Mouse (Mus musculus): ENCODE data around the gene Ptprcap. TPM values are rescaled to one million over a fixed set of nuclear protein-coding genes. Genes with fewer than 3 reads are reported as not detected.

The Ptprcap gene
- total and polyA plus RNA-seq, 3 experiments = 67.9 to 75.7 TPM; not detected in 1

DNA sequence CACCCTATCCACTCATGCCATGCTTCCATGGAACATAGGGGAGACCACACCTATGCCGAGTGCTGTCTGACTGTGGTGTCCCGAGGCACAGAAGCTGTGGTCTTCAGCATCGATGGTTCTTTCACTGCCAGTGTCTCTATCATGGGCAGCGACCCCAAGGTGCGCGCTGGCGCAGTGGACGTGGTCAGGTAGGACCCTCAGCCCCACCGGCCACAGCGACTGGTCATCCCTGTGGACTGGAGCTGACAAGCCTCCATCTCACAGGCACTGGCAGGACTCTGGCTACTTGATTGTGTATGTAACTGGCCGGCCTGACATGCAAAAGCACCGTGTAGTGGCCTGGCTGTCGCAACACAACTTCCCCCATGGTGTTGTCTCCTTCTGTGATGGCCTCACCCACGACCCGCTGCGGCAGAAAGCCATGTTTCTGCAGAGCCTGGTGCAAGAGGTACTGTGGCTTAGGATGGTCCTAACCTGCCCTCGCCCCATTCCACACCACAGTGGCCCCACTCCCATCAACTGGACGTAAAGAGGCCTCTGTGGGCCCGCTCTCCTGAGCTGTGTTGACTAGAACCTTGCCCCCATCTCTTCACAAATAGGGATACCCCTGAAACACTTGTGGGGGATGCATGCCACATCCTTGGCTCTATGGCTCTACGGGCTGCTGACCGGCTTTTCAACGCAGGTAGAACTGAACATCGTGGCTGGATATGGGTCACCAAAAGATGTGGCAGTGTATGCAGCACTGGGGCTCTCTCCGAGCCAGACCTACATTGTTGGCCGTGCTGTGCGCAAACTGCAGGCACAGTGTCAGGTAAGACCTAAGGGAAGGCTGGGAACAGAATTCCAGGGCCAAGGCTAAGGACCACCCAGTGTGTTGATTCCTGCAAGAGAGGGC lies 41.1 kb upstream of the Ptprcap start:
- TF ChIP-seq MEF2A (IDR thresholded peaks at IDR 0.05; ENCODE audit: extremely low read depth, insufficient replicate concordance, low read depth, low read length, poor library complexity, severe bottlenecking) = no peak
- no peak for TF ChIP-seq EP300 (IDR thresholded peaks at IDR 0.05; ENCODE audit: low read depth in 1 of 2, low read length in 2 of 2)
- no peak for TF ChIP-seq TAL1 (IDR thresholded peaks at IDR 0.05; ENCODE audit: low read length)
- TF ChIP-seq NELFE (IDR thresholded peaks at IDR 0.05; ENCODE audit: low read depth, low read length) = no peak
- H3K9ac ChIP-seq (ENCODE audit: control insufficient read depth, low read depth, low read length, poor library complexity, severe bottlenecking) = no peak overlapping the region
- H3K4me3 ChIP-seq (ENCODE audit: control insufficient read depth in 1 of 2, insufficient read depth in 1 of 2, low read depth in 2 of 2, low read length in 2 of 2) = no peak overlapping the region
- H3K27ac ChIP-seq (ENCODE audit: control insufficient read depth, low read depth, low read length) = peak overlapping the region; percentile 88
- peaks cover 2% of the 10 kb centered on the region; the same call in 1 of the 2 replicates for H3K79me2 ChIP-seq (ENCODE audit: control insufficient read depth, insufficient read depth, low read length, poor library complexity)
- peaks cover 2 to 16% of the 10 kb centered on the region in 2 experiments; a peak in 3 of 4 replicates for H3K36me3 ChIP-seq (ENCODE audit: control insufficient read depth in 1 of 2, insufficient read depth in 2 of 2, low read length in 2 of 2)
- no peaks in the 10 kb centered on the region for H3K9me3 ChIP-seq (replicated peaks; ENCODE audit: insufficient read depth, low read length)
- H3K27me3 ChIP-seq (ENCODE audit: control insufficient read depth in 1 of 2, insufficient read depth in 2 of 2, low read length in 2 of 2) = no peaks in the 10 kb centered on the region
- DNase-seq (ENCODE audit: low read depth, low spot score) = no peak
- peaks cover 13 to 20% of the 10 kb centered on the region in 2 experiments for H3K4me1 ChIP-seq (ENCODE audit: control insufficient read depth in 1 of 2, insufficient read depth in 2 of 2, low read length in 2 of 2)

DNA sequence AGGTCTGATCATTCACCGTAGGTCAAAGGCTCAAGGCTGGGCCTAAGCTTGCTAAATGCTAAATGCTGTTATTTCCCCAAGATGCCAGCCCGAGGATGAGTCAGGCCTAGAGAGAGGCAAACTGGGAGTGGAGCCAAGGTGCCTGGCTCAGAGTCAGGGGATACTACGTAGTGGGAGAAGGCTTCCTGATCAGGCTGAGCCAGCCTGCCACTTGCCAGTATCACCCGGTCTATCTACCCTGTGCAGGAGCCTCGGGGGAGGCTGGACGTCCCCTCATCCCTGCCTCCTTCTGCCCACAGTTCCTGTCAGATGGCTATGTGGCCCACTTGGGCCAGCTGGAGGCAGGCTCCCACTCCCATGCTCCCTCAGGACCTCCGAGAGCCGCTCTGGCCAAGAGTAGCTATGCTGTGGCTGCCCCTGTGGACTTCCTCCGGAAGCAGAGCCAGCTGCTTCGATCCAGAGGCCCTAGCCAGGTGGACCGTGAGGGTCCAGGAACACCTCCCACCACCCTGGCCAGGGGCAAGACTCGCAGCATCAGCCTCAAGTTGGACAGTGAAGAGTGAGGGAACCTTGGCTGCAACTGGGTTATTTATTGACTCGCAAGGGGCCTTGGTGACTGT lies 40.1 kb upstream of the Ptprcap start:
- H3K27me3 ChIP-seq (ENCODE audit: control insufficient read depth in 1 of 2, insufficient read depth in 2 of 2, low read length in 2 of 2) = no peaks in the 10 kb centered on the region
- peaks cover 2 to 16% of the 10 kb centered on the region in 2 experiments; a peak in 3 of 4 replicates for H3K36me3 ChIP-seq (ENCODE audit: control insufficient read depth in 1 of 2, insufficient read depth in 2 of 2, low read length in 2 of 2)
- H3K4me3 ChIP-seq (ENCODE audit: control insufficient read depth in 1 of 2, insufficient read depth in 1 of 2, low read depth in 2 of 2, low read length in 2 of 2) = peak overlapping the region; percentile 34 to 54
- H3K27ac ChIP-seq (ENCODE audit: control insufficient read depth, low read depth, low read length) = peak overlapping the region; percentile 88
- H3K79me2 ChIP-seq (ENCODE audit: control insufficient read depth, insufficient read depth, low read length, poor library complexity) = peaks cover 2% of the 10 kb centered on the region; the same call in 1 of the 2 replicates
- DNase-seq (ENCODE audit: low read depth, low spot score) = peak; percentile 95
- peak overlapping the region; percentile 66 for H3K9ac ChIP-seq (ENCODE audit: control insufficient read depth, low read depth, low read length, poor library complexity, severe bottlenecking)
- no peaks in the 10 kb centered on the region for H3K9me3 ChIP-seq (replicated peaks; ENCODE audit: insufficient read depth, low read length)
- peaks cover 13 to 20% of the 10 kb centered on the region in 2 experiments for H3K4me1 ChIP-seq (ENCODE audit: control insufficient read depth in 1 of 2, insufficient read depth in 2 of 2, low read length in 2 of 2)
- TF ChIP-seq SMC3 (IDR thresholded peaks at IDR 0.05; ENCODE audit: low read depth, low read length) (peak; percentile 1; the same call in 1 of the 2 replicates), MAFK (IDR thresholded peaks at IDR 0.05; ENCODE audit: borderline replicate concordance, low read depth, low read length) (peak; percentile 34; the same call in 1 of the 2 replicates), ELF1 (IDR thresholded peaks at IDR 0.05; ENCODE audit: low read depth, low read length) (peak; percentile 25; the same call in 1 of the 2 replicates), NRF1 (IDR thresholded peaks at IDR 0.05; ENCODE audit: insufficient read depth, low read depth, low read length, poor library complexity, severe bottlenecking) (no peak), MXI1 (IDR thresholded peaks at IDR 0.05; ENCODE audit: low read depth, low read length) (no peak; the same call in 1 of the 2 replicates), GATA1 (IDR thresholded peaks at IDR 0.05; ENCODE audit: low read depth, low read length) (peak; percentile 85), KAT2A (conservative IDR thresholded peaks at IDR 0.05; ENCODE audit: low read depth, low read length) (no peak), POLR2AphosphoS2 (IDR thresholded peaks at IDR 0.05; ENCODE audit: low read length) (peak; percentile 47; the same call in 1 of the 2 replicates), MYB (IDR thresholded peaks at IDR 0.05; ENCODE audit: low read depth, low read length) (peak; percentile 38; the same call in 1 of the 2 replicates), ETS1 (IDR thresholded peaks at IDR 0.05; ENCODE audit: low read depth, low read length) (peak; percentile 92), SIN3A (IDR thresholded peaks at IDR 0.05; ENCODE audit: low read length) (peak; percentile 87), RAD21 (IDR thresholded peaks at IDR 0.05; ENCODE audit: low read depth, low read length) (no peak), CTCF (IDR thresholded peaks at IDR 0.05 in 2 of 3, conservative IDR thresholded peaks at IDR 0.05 in 1 of 3; ENCODE audit: control insufficient read depth in 1 of 3, insufficient read depth in 1 of 3, low read depth in 2 of 3, low read length in 3 of 3, poor library complexity in 1 of 3, severe bottlenecking in 1 of 3) (no peak), MEF2A (IDR thresholded peaks at IDR 0.05; ENCODE audit: extremely low read depth, insufficient replicate concordance, low read depth, low read length, poor library complexity, severe bottlenecking) (no peak; the same call in 1 of the 2 replicates), USF2 (IDR thresholded peaks at IDR 0.05; ENCODE audit: borderline replicate concordance in 1 of 2, insufficient read depth in 1 of 2, low read depth in 1 of 2, low read length in 2 of 2) (no peak), USF1 (IDR thresholded peaks at IDR 0.05; ENCODE audit: low read depth, low read length) (no peak), MYC (IDR thresholded peaks at IDR 0.05; ENCODE audit: low read depth, low read length) (0 out of 2 replicates have a peak, but pooled peaks have one; percentile 55), HCFC1 (IDR thresholded peaks at IDR 0.05; ENCODE audit: low read depth, low read length) (no peak), ZKSCAN1 (IDR thresholded peaks at IDR 0.05; ENCODE audit: low read depth, low read length) (no peak), POLR2A (IDR thresholded peaks at IDR 0.05; ENCODE audit: control insufficient read depth in 1 of 2, insufficient read depth in 1 of 2, low read depth in 1 of 2, low read length in 2 of 2, poor library complexity in 1 of 2) (peak; percentile 30 to 51; a peak in 1 of 4 replicates), NELFE (IDR thresholded peaks at IDR 0.05; ENCODE audit: low read depth, low read length) (no peak; the same call in none of the 2 replicates), POLR2AphosphoS5 (IDR thresholded peaks at IDR 0.05; ENCODE audit: borderline replicate concordance, low read depth, low read length) (no peak; the same call in 1 of the 2 replicates), CHD2 (IDR thresholded peaks at IDR 0.05; ENCODE audit: low read length) (no peak; the same call in 1 of the 2 replicates), GABPA (IDR thresholded peaks at IDR 0.05; ENCODE audit: low read depth, low read length) (no peak)

Data from MEL (cell line).